Mouse (Mus musculus): ENCODE measurements around the gene Ncdn.

Gene Ncdn

GRCm38 (mm10) chr4:126753268-126754230, at the start of gene Ncdn, which contains the start of gene AU040320:
Ncdn (minus strand) TSS chr4:126753438.
AU040320 (plus strand) TSS chr4:126753544.
- DNase-seq (ENCODE audit: low spot score in 2 of 2): peak; percentile 91 to 93

GRCm38 (mm10) chr4:126802174-126802573, 48.9 kb upstream of the Ncdn start:
- DNase-seq (ENCODE audit: low spot score in 2 of 2): no peak

GRCm38 (mm10) chr4:126792341-126793102, 39.3 kb upstream of the Ncdn start:
- DNase-seq (ENCODE audit: low spot score in 2 of 2): no peak

- DNase-seq (ENCODE audit: low spot score in 2 of 2): no peak
These were observed 29.8 kb upstream of the Ncdn start for GRCm38 (mm10) chr4:126782996-126783395.

GRCm38 (mm10) chr4:126782512-126782911, 29.3 kb upstream of the Ncdn start:
- no peak for DNase-seq (ENCODE audit: low spot score in 2 of 2)

GRCm38 (mm10) chr4:126781871-126782270, 28.6 kb upstream of the Ncdn start:
- no peak for DNase-seq (ENCODE audit: low spot score in 2 of 2)

GRCm38 (mm10) chr4:126779826-126780775, 26.9 kb upstream of the Ncdn start:
- no peak for DNase-seq (ENCODE audit: low spot score in 2 of 2)

- no peak for DNase-seq (ENCODE audit: low spot score in 2 of 2)
These were observed 25.9 kb upstream of the Ncdn start for GRCm38 (mm10) chr4:126779148-126779581.

- DNase-seq (ENCODE audit: low spot score in 2 of 2): no peak
These were observed 21.9 kb upstream of the Ncdn start for GRCm38 (mm10) chr4:126775182-126775581.

GRCm38 (mm10) chr4:126773871-126774270, 20.6 kb upstream of the Ncdn start:
- DNase-seq (ENCODE audit: low spot score in 2 of 2): no peak

GRCm38 (mm10) chr4:126770831-126771230, 17.6 kb upstream of the Ncdn start:
- no peak for DNase-seq (ENCODE audit: low spot score in 2 of 2)

- DNase-seq (ENCODE audit: low spot score in 2 of 2): no peak
These were observed 16.7 kb upstream of the Ncdn start for GRCm38 (mm10) chr4:126769800-126770563.

- no peak for DNase-seq (ENCODE audit: low spot score in 2 of 2)
These were observed 10.2 kb upstream of the Ncdn start for GRCm38 (mm10) chr4:126763483-126763882.

- DNase-seq (ENCODE audit: low spot score in 2 of 2): no peak
These were observed 9.5 kb upstream of the Ncdn start for GRCm38 (mm10) chr4:126762586-126763359.

GRCm38 (mm10) chr4:126759435-126759834, 6.2 kb upstream of the Ncdn start:
- no peak for DNase-seq (ENCODE audit: low spot score in 2 of 2)

GRCm38 (mm10) chr4:126758299-126758698, 5.1 kb upstream of the Ncdn start:
- DNase-seq (ENCODE audit: low spot score in 2 of 2): no peak

- DNase-seq (ENCODE audit: low spot score in 2 of 2): no peak
These were observed 3.5 kb upstream of the Ncdn start for GRCm38 (mm10) chr4:126756766-126757165.

GRCm38 (mm10) chr4:126754736-126755374, 1.6 kb upstream of the Ncdn start:
- DNase-seq (ENCODE audit: low spot score in 2 of 2): no peak

GRCm38 (mm10) chr4:126754231-126754611, 983 bp upstream of the Ncdn start:
- DNase-seq (ENCODE audit: low spot score in 2 of 2): no peak
